Mouse (Mus musculus): Measurements from ENCODE around the gene Retsat.

The Retsat gene

GRCm38 (mm10) chr6:72626391-72626790 is 28.1 kb downstream of the Retsat start:
- no peak for DNase-seq

GRCm38 (mm10) chr6:72627276-72627675 is 29.0 kb downstream of the Retsat start:
- no peak for DNase-seq

GRCm38 (mm10) chr6:72630370-72630769 is 32.1 kb downstream of the Retsat start:
- DNase-seq: no peak

GRCm38 (mm10) chr6:72630961-72631360 is 32.7 kb downstream of the Retsat start:
- no peak for DNase-seq

- no peak for DNase-seq
These were observed 33.4 kb downstream of the Retsat start for GRCm38 (mm10) chr6:72631700-72632099.

GRCm38 (mm10) chr6:72634311-72634710 is 36.0 kb downstream of the Retsat start:
- DNase-seq: no peak

- peak; percentile 80 for DNase-seq
These were observed 37.6 kb downstream of the Retsat start for GRCm38 (mm10) chr6:72635760-72636431.

GRCm38 (mm10) chr6:72636940-72637339 is 38.7 kb downstream of the Retsat start:
- no peak for DNase-seq

- no peak for DNase-seq
These were observed 43.1 kb downstream of the Retsat start for GRCm38 (mm10) chr6:72641218-72641954.

- DNase-seq: no peak
These were observed 46.3 kb downstream of the Retsat start for GRCm38 (mm10) chr6:72644576-72644975.

- DNase-seq: no peak
These were observed 47.1 kb downstream of the Retsat start for GRCm38 (mm10) chr6:72645364-72645763.

- DNase-seq: peak; percentile 81
These were observed 49.1 kb downstream of the Retsat start for GRCm38 (mm10) chr6:72647383-72647820.

- peak; percentile 53 for DNase-seq
These were observed 49.8 kb downstream of the Retsat start for GRCm38 (mm10) chr6:72648002-72648595.

- no peak for DNase-seq
These were observed 52.1 kb downstream of the Retsat start for GRCm38 (mm10) chr6:72650338-72650851.

- DNase-seq: no peak
These were observed 55.1 kb downstream of the Retsat start for GRCm38 (mm10) chr6:72653419-72653818.

GRCm38 (mm10) chr6:72654355-72654754 is 56.1 kb downstream of the Retsat start:
- DNase-seq: no peak

GRCm38 (mm10) chr6:72655309-72656052 is 57.2 kb downstream of the Retsat start:
- peak; percentile 91 for DNase-seq

GRCm38 (mm10) chr6:72656053-72656442 is 57.8 kb downstream of the Retsat start:
- no peak for DNase-seq

- DNase-seq: no peak
These were observed 59.7 kb downstream of the Retsat start for GRCm38 (mm10) chr6:72658006-72658405.

All from embryo, embryonic 11 days (tissue).